Mouse (Mus musculus) testis, postnatal 14 days (tissue): Measurements from ENCODE around the gene Smim4.

ENCODE experiments used
- DNase-seq: peaks from one replicate; pipeline ENCODE4 v3.0.0; 2021; ENCODE audit warnings: low spot score

Smim4 gene

GRCm38 (mm10) chr14:31128826-31129219 lies at the start of gene Smim4:
Gene Smim4 (minus strand): TSS chr14:31128956.
- peak; percentile 98 for DNase-seq

- DNase-seq = no peak
Measured at GRCm38 (mm10) chr14:31177715-31178114, 49.0 kb upstream of the Smim4 start.

- DNase-seq = no peak
Measured at GRCm38 (mm10) chr14:31177287-31177686, 48.5 kb upstream of the Smim4 start.

- no peak for DNase-seq
Measured at GRCm38 (mm10) chr14:31173537-31173936, 44.8 kb upstream of the Smim4 start.

GRCm38 (mm10) chr14:31172781-31173455 lies 44.2 kb upstream of the Smim4 start:
- DNase-seq = no peak

- no peak for DNase-seq
Measured at GRCm38 (mm10) chr14:31171821-31172220, 43.1 kb upstream of the Smim4 start.

DNA sequence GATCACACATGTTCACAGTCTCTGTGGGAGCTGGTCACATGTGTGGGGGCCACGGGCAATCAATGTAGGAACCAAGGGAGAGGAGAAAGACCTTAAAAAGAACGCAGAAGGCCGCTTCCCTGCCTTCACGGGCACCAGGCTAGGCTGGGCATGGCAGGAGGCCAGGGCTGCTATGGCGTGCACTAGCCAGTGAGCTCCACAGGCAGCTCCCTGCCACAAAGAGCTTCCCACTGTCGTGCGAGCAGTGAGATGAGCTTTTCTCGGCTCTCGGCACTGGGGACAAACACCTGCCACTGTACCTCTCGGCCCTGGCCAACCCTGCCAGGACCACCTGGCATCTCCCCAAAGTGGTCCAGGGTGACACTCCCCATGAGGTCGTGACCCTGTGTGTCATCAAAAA lies 42.6 kb upstream of the Smim4 start:
- DNase-seq = no peak

- no peak for DNase-seq
Measured at GRCm38 (mm10) chr14:31170963-31171362, 42.2 kb upstream of the Smim4 start.

GRCm38 (mm10) chr14:31169508-31169907 lies 40.8 kb upstream of the Smim4 start:
- no peak for DNase-seq

- no peak for DNase-seq
Measured at GRCm38 (mm10) chr14:31168425-31168824, 39.7 kb upstream of the Smim4 start, which contains the start of gene Stab1. Gene Stab1 (minus strand): TSS chr14:31168641.

- DNase-seq = no peak
Measured at GRCm38 (mm10) chr14:31166827-31167226, 38.1 kb upstream of the Smim4 start.

DNA sequence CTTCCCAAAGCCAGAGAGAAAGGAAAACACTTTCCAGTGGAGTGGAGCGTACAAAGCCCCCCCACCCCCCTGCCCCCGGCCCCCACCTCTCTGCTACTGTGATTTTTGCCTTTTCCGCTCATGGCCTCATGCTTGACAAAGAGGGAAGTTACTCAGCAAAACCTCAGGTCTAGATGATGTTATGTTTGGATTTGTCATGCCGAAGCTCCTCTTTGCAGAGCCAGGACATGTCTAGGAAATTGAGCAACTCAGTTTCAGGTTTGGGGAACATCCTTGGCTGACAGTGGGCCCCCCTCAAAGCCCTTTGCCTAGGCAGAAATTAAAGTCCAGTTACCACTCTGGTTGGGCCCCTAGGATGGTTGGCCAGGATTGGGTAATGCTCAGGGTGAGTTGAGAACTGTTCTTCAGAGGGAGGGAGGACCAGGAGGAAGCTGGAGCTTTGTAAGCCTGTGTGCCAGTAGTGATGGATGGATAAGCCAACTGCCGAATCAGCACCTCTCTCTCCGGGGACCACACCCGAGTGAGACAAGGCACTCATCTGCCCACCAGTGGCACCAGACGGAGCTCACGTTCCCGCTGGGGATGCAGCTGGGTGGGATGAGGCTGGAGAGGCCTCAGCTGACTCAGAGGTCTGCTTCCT lies 37.4 kb upstream of the Smim4 start:
- DNase-seq = no peak

- DNase-seq = no peak
Measured at GRCm38 (mm10) chr14:31165458-31165857, 36.7 kb upstream of the Smim4 start.

GRCm38 (mm10) chr14:31165010-31165409 lies 36.3 kb upstream of the Smim4 start:
- no peak for DNase-seq

DNA sequence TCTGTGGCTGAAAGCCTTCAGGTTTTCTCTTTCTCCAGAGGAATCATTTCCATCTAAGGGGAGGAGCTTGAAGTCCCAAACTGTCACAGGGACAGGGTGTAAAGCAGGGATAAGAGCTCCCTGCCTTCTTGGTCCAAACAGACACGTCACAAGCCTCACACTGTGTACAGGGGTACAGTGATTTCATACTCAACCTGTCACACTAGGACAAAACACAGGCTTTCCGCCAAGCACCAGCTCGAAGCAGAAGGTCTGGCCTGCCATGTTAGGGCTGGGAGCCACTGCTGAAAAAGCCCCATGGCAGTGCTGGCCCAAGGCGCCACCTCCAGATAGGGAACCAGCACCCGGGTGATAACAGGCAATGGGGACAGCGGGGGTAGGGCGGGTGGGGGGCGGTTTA lies 35.3 kb upstream of the Smim4 start:
- DNase-seq = no peak

GRCm38 (mm10) chr14:31161638-31162037 lies 32.9 kb upstream of the Smim4 start:
- DNase-seq = no peak

- DNase-seq = no peak
Measured at GRCm38 (mm10) chr14:31161191-31161590, 32.4 kb upstream of the Smim4 start.

DNA sequence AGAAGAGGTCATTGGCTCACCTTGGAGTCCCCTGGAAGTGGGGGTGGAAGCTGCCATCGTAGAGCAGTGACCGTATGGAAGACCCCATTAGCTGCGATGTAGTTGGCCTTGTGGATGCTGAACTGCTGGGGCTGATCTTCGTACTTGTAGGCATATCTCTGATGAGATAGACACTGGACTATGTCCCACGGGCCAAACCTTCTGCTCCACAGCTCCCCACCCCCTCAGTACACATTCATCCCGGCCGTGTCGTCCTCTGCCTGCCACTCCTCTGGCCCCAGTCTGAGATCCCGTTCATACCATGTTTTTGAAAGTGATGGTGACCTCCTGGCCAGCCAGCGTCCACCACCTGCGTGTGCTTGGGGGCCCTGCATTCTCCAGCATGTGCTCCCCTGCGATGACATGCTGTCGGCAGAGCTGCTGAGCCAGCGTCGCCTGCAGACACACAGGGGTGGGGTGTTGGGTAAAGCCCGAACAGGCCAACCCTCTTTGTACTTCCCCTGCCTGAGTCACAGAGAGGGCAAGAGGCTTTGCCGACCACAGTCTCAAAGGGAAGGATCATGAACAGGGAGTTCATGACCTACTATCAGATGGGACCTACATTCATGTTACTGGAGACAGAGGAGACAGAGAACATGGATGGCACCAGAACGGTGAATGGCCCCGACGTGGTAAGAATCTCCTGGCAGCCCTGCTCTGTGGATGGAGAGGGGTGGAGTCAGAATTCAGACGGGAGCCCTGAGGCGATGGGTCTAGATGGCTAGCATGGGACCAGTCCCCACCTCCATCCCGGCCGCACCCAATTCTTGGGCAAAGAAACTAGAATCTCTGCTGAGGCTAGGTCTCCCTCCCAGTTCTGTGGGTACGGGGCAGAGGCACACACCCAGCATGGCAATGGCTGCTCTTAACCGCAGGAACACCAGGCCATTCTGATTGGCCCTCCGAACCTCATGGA lies 31.7 kb upstream of the Smim4 start:
- DNase-seq = no peak

DNA sequence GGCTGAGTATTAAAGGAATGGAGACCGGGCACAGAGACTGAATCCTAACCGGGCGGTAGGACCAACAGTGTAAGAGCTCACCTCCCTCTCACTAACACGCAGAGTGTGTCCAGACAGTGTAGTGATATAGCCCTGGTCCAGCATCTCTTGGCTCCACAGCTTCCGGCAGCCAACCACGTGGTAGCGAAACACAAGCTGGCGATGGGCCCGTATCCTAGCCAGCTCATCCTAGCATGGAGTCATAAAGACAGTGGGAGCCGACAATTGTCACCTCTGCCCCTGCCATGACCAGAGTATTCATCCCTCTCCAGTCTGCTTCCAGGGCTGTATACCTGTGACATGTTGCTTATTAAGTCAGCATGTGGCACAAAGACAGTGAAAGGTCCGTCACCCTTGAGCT lies 16.9 kb upstream of the Smim4 start:
- no peak for DNase-seq

DNA sequence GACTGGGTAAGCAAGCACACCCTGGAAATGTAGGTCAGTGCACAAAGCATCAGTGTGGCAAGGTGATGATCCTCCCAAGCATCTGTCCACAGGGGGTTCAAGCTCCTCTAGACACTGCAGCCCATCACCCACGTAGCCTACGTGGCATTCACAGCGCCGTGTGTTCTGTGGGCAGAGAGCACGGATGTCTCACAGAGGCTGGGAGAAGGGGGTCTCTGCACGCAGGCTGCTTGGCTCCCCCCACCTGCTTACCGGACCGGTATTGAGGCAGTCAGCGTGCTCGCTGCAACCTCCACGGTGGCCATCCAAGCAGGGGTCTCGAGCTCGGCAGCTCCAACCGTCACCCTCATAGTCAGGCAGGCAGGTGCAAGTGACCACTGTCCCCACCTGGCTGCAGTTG lies 12.3 kb upstream of the Smim4 start:
- DNase-seq = no peak

DNA sequence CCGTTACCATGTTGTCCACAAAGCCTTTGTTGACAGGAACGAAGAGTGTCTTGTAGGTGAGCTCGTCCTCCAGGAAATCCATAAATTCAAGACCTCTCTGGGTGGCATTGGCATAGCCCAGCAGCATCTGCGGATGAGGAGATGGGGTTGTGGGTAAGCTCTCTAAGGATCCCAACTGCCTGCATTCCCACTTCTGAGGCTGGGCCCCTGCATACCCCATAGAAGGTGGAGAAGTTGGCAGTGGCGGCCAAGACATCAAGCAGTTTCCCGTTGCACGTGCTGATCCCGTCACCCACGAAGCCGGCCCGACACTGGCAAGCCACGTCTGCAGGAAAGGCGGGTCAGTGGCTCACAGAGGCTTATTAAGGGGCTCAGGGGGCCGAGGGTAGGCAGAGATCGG lies 11.4 kb upstream of the Smim4 start:
- no peak for DNase-seq

DNA sequence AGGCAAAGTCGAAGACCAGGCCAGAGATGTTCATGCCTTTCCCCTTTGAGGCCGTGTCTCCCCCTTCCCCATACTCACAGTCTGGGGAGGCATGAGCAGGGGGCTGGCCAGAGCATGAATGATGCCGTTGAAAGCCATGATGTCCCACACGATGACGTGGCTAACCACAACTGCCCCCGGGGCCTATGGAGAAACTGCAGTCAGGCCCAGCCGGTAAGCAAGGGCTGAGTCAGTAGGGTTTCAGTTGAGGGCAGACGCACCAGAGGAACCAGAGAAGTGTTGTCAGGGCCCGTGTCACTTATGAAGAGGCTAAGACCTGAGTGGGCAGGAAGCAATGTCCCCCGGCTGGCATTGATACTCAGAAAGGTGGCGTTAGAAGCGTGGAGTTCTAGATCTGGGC lies 10.9 kb upstream of the Smim4 start:
- DNase-seq = no peak
